Mouse (Mus musculus) testis, adult 2 months (tissue): ENCODE measurements around the gene Prrt1.

Experiments
- CTCF ChIP-seq: fragments of 200-500 bp; IDR thresholded peaks from 2 replicates; pipeline ENCODE4 v1.5.1; 2012; ENCODE audit warnings: low read depth, mild to moderate bottlenecking, inconsistent platforms, low read length, moderate library complexity; ENCODE audit not compliant: control insufficient read depth, insufficient read depth, insufficient replicate concordance
- POLR2A ChIP-seq: fragments of 200-500 bp; IDR thresholded peaks from 2 replicates; pipeline ENCODE4 v1.6.1; 2012; ENCODE audit warnings: low read depth, mild to moderate bottlenecking, inconsistent platforms, low read length, moderate library complexity; ENCODE audit not compliant: control insufficient read depth

DNA sequence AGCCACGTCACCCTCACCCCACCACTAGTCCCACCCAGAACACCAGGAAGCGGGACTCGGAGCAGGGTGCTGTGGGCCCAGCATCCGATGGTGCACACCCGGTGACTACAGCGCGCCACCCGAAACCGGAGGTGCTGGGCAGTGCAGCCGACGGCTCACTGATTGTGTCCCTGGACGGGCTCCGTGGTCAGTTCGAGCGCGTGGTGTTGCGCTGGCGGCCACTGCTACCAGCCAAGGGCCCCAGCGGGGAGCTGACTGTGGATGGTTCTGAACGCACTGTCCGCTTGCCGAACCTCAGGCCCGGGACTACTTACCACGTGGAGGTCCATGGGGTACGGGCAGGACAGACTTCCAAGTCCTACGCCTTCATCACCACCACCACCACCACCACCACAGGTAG, 50.9 kb downstream of the Prrt1 start:
- no peak for TF ChIP-seq POLR2A
- no peak for TF ChIP-seq CTCF
